Mouse (Mus musculus) right cerebral cortex, postnatal 14 days (tissue): ENCODE data around the gene Shisa5.

ENCODE experiments used
- DNase-seq: peaks from one replicate; pipeline ENCODE4 v3.0.0; 2022

The Shisa5 gene

GRCm38 (mm10) chr9:109038086-109038895, at the start of gene Shisa5:
Gene Shisa5, plus strand, starts transcription at chr9:109038565.
- DNase-seq, result no peak

- DNase-seq, result no peak
These were observed 48.4 kb upstream of the Shisa5 start for GRCm38 (mm10) chr9:108989802-108990461.

GRCm38 (mm10) chr9:108990462-108990820, 47.9 kb upstream of the Shisa5 start:
- DNase-seq, result no peak

- DNase-seq, result peak; percentile 83
These were observed 46.8 kb upstream of the Shisa5 start, which contains the start of gene Pfkfb4 for GRCm38 (mm10) chr9:108991428-108992084. Gene Pfkfb4, plus strand, starts transcription at chr9:108991778.

- DNase-seq, result no peak
These were observed 46.3 kb upstream of the Shisa5 start for GRCm38 (mm10) chr9:108992085-108992469.

- DNase-seq, result no peak
These were observed 45.6 kb upstream of the Shisa5 start for GRCm38 (mm10) chr9:108992620-108993361.

GRCm38 (mm10) chr9:108996411-108996810, 42.0 kb upstream of the Shisa5 start:
- DNase-seq, result no peak

GRCm38 (mm10) chr9:108998287-108999166, 39.8 kb upstream of the Shisa5 start:
- peak; percentile 8 for DNase-seq

- DNase-seq, result peak; percentile 22
These were observed 39.2 kb upstream of the Shisa5 start for GRCm38 (mm10) chr9:108999167-108999526.

GRCm38 (mm10) chr9:109000726-109001125, 37.6 kb upstream of the Shisa5 start:
- peak; percentile 59 for DNase-seq

- DNase-seq, result peak; percentile 55
These were observed 35.2 kb upstream of the Shisa5 start for GRCm38 (mm10) chr9:109003201-109003600.

GRCm38 (mm10) chr9:109007025-109007780, 31.2 kb upstream of the Shisa5 start:
- peak; percentile 4 for DNase-seq

GRCm38 (mm10) chr9:109008081-109008480, 30.3 kb upstream of the Shisa5 start:
- DNase-seq, result no peak

- no peak for DNase-seq
These were observed 29.2 kb upstream of the Shisa5 start for GRCm38 (mm10) chr9:109008994-109009635.

GRCm38 (mm10) chr9:109009636-109010315, 28.6 kb upstream of the Shisa5 start:
- DNase-seq, result peak; percentile 47

GRCm38 (mm10) chr9:109010316-109010690, 28.1 kb upstream of the Shisa5 start:
- DNase-seq, result no peak

GRCm38 (mm10) chr9:109015397-109015796, 23.0 kb upstream of the Shisa5 start:
- DNase-seq, result no peak

GRCm38 (mm10) chr9:109016973-109017604, 21.3 kb upstream of the Shisa5 start:
- no peak for DNase-seq

- DNase-seq, result no peak
These were observed 16.9 kb upstream of the Shisa5 start for GRCm38 (mm10) chr9:109021428-109021827.
